Mouse (Mus musculus) stomach, postnatal 0 days (tissue): ENCODE measurements around the gene Fam78b.

Source experiments
- CTCF ChIP-seq: IDR thresholded peaks from 2 replicates; pipeline ENCODE4 v1.5.1; 2016; ENCODE audit warnings: antibody characterized with exemption, low read depth, mild to moderate bottlenecking, moderate library complexity
- EP300 ChIP-seq: optimal IDR thresholded peaks from 2 replicates; pipeline ENCODE3; 2016; ENCODE audit warnings: antibody characterized with exemption

GRCm38 (mm10) chr1:167081946-167082345 lies 80.7 kb downstream of the Fam78b start:
- TF ChIP-seq CTCF (no peak), EP300 (no peak)
